Mouse (Mus musculus) retina, embryonic 14.5 days (tissue): ENCODE results near the gene Pyroxd1.

Source experiments
- DNase-seq: peaks from one replicate; pipeline ENCODE4 v3.0.0-alpha.2; 2015; ENCODE audit warnings: low spot score

Pyroxd1 gene

DNA sequence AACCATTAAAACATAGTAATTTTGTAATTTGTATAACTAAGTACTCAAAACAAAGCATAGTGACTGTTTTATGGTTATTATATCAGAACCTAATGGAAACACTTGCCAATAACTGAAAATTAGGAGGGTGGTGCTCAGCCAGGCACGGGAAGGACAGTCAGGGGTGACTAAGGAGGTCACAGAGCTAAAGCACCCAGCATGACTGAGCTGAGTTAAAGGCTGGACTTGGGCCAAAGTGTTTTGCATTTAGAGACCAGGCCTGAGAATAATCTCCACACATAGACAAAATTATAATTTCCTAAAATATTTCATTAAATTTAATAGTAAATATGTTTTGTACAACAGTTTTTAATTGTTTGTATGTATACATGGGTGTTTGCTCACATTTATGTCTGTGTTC is 31.6 kb downstream of the Pyroxd1 start:
- DNase-seq = no peak

DNA sequence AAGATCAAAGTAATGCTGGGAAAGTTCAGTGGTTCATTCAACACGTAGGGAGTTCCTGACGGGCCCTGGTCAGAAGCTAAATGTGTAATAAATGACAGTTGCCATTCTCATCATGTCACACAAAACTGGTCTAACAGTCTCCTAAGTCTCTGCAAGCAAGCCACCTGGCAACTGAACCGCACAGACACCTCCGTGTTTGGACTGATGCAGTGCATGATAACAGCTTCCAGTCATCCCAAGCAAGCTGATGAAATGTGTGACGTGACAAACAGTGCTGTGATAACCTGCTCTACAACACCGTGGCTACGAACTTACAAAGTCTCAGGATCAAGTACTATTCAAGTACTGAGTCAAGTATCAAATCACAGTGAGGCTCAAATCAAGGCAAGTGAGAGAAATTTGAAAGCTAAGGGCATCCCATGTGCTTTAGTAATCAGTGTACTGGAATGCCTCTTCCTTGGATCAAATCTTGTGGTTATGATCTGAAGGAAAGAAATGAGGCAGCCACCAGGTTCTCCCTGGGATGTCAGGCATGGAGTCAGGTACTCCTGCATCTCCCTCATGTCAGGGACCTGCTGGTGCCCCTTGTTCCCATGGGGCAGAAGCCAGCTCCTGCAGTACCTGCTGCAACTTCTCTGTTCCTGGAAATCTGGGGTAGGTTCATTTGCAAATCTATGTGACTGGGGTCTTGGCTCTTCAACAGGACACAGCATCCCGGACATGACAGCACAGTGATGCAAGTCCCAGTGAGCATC is 33.3 kb downstream of the Pyroxd1 start:
- no peak for DNase-seq

DNA sequence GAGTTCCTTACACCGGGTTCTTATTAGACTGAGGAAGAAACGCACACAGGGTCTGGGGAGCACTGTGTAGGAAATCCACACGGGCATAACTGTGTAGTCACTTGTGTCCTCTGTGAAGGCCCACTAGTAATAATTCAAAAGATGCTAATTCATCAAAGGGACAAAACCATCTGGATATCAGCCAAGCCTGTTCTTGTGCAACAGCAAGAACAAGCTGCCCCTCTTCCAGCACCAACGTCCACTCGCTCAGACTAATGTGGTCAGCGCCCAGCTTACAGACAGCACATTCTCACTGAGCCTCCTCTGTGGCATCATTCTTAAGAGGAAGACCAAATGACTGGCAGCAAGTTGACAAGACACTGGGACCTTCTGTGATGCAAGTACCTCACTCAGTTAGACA is 34.5 kb downstream of the Pyroxd1 start:
- no peak for DNase-seq

DNA sequence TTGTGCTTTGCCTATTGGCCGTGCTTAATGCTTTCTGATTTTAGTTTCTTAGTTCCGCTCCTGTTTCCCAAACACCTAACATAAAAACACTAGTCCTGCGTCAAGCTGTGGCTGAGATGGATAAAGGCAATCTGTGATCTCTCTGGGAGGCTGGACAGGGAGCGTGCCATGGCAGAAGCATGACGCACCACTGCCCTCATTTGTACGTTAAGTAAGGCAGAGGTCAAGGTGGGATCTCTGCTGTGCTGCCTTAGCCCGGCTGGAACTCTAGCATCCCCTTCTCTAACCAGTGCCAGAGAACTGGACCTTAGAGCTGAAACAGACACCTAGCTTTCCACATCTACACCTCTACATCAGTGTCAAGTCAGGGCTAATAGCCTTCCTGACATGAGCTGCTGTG is 36.2 kb downstream of the Pyroxd1 start:
- no peak for DNase-seq

DNA sequence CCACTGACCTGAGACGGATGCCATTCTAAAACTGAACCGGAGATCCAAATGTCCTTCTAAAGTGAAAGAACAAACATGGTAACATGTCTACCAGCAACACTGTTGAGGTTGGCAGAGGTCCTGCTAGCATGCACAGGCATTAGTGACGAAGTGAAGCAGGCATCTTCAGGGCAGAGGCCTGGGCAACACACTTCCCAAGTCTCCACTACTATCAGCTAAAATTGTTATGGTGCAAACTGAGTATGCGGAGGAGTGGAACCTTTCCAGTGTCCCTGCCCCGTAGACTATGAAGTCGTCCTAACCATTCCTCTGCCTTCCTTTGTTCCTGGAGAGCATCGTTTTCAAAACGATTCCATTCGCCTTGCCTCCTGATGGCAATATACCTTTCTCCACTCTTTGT is 39.1 kb downstream of the Pyroxd1 start:
- DNase-seq = no peak

DNA sequence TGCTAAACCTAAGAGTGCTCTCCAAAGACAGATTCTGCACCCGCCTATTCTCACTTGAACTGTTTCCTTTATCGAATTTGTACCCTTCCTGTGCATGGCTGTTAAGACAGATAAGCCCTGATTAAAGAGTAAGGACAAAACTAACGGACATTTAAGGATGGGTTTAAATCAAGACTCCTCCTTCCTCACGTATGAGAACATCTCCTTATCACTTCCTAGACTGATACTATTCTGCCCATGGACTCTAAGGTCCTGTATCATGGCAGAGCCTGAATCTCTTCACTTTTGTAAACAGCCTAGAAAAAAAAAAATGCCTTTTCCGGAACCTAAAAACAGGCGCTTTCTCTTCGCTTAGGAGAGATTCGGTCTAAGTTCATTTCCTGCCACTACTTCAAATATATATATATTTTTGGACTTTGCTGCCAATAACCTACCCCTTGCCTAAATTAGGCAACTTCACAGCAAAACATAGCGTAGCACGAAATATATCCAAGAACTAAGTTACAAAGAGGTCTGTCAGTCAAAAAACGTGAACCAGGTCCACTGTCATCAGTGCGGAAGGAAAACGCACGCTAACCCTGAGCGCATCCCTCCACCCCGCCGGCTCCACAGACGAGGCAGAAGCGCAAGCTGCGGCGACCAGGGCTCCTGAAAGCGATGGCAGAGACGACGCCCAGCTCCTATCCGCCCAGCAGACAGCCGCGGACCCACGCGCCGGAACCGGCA is 41.0 kb downstream of the Pyroxd1 start:
- DNase-seq = no peak

DNA sequence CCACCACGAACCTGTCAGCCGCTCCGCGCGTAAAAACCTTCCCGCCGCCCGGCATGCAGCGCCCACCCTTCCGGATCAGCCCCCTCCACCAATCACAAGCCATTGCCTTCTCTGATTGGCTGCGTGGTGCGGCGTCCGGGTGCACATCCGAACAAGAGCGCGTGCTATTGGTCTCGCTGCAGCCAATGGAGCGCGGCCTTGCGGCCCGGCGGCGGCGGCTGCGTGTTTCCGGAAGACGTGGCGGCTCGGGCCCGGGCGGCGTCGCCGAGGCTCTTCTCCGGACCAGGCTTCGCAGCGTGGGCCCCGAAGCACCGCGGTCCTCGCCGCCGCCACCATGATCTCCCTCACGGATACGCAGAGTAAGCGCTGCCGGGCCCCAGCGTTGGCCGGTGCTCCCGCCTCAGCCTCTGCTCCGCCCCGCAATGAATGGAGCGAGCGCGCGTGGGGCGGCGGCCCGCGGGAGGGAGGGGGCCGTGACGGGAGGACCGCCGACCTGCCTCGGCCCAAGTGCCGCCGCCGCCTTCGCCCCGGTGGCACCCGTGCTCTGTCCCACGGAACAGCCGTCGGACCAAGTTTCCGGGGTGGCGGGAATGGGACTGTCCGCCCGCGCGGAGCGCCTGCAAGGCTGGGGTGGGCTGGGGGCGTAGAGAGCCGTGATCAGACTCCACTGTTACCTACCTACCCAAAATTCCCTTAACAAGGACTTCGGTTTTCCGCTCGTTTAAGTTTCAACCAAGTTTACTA is 41.7 kb downstream of the Pyroxd1 start, which contains the start of the genes Recql and Golt1b:
Gene Recql (minus strand): TSS at position 77 of the 744 bp plus-strand sequence.
Gene Golt1b (plus strand): TSS at position 211 of the 744 bp plus-strand sequence.
- peak; percentile 99 for DNase-seq

DNA sequence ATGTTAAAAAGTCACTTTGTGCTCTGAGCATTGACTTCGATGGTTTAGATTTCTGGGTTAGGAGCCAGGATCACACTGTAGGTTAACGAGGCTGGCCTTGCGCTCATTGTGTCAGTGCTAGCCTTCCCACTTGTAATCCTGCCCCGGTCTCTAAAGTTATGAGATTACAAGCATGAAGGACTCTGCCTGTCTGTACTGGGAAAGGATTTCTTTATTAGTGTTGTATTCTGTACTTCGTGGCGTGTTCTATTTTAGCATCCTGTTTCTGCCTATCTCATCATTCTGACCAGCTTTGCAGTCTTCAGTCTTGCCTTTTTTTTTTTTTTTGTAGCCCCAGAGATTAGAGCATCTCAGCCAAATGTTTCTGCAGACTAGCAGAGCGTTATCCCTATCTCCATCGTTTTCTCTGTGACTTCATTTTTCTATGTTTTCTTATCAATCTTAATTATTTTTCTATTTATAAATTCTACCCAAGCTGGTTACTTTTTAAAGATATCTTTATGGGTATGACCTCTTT is 42.4 kb downstream of the Pyroxd1 start:
- DNase-seq = no peak

DNA sequence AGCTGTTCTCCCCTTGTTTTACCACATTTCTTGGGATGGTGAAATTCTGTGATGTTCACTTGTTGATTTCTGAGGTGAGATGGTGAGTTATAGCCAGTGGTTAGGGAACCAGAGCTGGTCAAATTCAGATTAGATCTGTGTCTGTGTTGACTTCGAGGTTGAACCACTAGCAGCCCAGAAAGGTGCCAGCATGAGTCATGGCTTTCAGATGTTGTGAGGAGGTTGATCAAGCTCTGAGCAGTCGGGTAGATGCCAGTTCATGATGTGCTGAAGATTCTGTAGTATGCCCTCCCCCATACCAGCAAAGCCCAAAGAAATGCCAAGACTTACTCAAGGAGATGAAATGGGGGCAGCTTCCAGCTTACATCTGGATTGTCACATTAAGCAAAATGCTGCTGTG is 43.6 kb downstream of the Pyroxd1 start:
- DNase-seq = no peak

DNA sequence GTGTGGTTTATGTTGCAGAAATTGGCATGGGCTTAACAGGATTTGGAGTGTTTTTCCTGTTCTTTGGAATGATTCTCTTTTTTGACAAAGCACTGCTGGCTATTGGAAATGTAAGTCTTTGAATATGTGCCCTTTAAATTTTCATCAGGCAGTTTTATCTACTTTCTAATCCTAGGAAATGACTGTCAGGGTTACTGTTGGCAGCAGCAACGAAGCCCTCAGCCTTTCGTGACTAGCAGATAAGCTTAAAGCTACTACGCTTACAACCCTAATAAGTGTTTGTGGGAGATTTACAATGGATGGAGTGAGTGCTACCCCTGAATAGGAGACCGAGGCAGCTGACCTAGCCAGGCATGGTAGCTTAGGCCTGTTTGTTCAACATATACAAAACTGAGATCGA is 46.9 kb downstream of the Pyroxd1 start:
- no peak for DNase-seq

DNA sequence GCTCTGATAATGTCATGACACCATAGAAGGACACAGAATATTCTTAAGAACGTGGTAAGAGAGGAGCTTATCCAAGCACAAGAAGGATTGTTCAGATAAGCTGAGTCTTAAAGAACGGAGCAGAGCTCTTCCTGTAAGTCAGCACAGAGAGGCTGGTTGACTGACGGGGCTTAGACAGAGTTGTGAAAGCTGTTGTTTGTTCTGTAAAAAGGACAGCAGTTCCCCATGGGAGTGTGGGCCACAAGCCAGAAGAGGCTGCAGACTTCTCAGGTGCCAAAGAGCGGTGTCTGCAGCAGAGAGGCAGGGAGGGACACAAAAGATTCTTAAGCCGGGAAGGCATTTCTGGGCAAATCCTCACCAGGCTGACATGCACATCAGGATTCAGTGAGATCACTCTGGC is 49.2 kb downstream of the Pyroxd1 start:
- no peak for DNase-seq

DNA sequence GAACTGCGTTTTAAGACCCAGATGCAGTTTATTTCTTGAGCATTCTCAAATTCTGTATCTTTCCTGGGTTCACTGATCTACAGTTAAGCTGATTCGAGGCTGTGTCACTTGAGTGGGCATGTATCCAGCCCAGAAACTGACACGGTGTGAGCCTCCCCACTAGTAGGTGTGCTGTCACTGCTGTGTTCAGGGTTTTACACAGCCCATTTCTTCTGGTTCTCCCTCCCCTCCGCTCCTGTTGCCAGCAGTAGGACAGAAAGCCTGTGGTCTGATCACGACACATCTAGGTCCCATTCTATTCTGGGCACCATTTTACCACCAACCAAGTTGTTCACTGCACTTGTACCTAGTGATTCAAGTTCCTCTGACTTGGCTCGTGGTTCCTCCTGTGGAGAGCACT is 50.3 kb downstream of the Pyroxd1 start:
- DNase-seq = no peak

DNA sequence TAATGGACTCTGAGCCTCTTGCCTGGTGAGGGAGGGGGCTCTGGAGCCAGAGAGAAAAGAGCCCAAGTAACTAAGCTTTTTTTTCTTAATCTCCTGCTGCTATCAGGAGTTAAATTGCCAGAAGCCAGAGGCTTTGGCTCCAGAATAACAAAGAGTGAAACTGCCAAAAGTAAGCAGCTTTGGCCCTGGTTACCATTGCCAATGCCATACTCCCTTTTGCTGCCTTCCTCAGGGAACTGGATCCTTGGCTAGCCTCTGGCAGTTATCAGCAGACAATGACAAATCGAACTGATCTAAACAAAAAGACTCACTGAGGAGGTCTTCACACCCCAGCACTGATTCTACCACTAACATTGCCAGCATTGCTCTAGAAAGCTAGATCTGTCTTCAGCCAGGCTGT is 65.7 kb downstream of the Pyroxd1 start:
- no peak for DNase-seq
